Mouse (Mus musculus) liver, adult 2 months (tissue): ENCODE results near the gene Mef2d. TPM values are rescaled to one million over a fixed set of nuclear protein-coding genes. Genes with fewer than 3 reads are reported as not detected.
"Not testable (repeated sequence)": the region's sequence is repeated elsewhere in the genome, so short reads cannot be mapped to it uniquely, and the experiment has no call there.

ENCODE experiments used
- DNase-seq: peaks from one replicate; pipeline ENCODE4 v3.0.0-alpha.2; 2011; ENCODE audit warnings: low read depth, low spot score; ENCODE audit errors: extremely low read depth
- H3K27ac ChIP-seq: fragments of 200-500 bp; replicated peaks from 2 replicates; pipeline ENCODE4 v1.5.1; 2012; ENCODE audit warnings: low read depth, mild to moderate bottlenecking, control low read depth, inconsistent platforms, low read length; ENCODE audit not compliant: insufficient read depth
- H3K27me3 ChIP-seq: fragments of 200-500 bp; 2 replicates; pipeline ENCODE4 v1.6.1; 2012; ENCODE audit warnings: mild to moderate bottlenecking, moderate library complexity, low read length, inconsistent platforms; ENCODE audit not compliant: control insufficient read depth, insufficient read depth
- H3K36me3 ChIP-seq: fragments of 200-500 bp; 2 replicates; pipeline ENCODE4 v1.6.1; 2012; ENCODE audit warnings: low read length, inconsistent platforms; ENCODE audit not compliant: control insufficient read depth, insufficient read depth
- H3K4me1 ChIP-seq: fragments of 200-500 bp; 2 replicates; pipeline ENCODE4 v1.6.1; 2011; ENCODE audit warnings: low read length; ENCODE audit not compliant: control insufficient read depth, insufficient read depth
- H3K4me3 ChIP-seq: fragments of 200-500 bp; 2 replicates; pipeline ENCODE4 v1.5.1; 2011; ENCODE audit warnings: low read depth, mild to moderate bottlenecking, control low read depth, low read length, moderate library complexity; ENCODE audit not compliant: insufficient read depth
- H3K79me2 ChIP-seq: fragments of 200-500 bp; 2 replicates; pipeline ENCODE4 v1.6.1; 2012; ENCODE audit warnings: inconsistent platforms, mild to moderate bottlenecking, low read length, moderate library complexity; ENCODE audit not compliant: control insufficient read depth, insufficient read depth
- H3K9ac ChIP-seq: fragments of 200-500 bp; 2 replicates; pipeline ENCODE4 v1.6.1; 2012; ENCODE audit warnings: low read depth, mild to moderate bottlenecking, control low read depth, inconsistent platforms, low read length
- CTCF ChIP-seq: fragments of 200-500 bp; IDR thresholded peaks from 2 replicates; pipeline ENCODE4 v1.5.1; 2011; ENCODE audit warnings: low read depth, low read length, control low read depth
- POLR2A ChIP-seq: fragments of 200-500 bp; IDR thresholded peaks from 2 replicates; pipeline ENCODE4 v1.6.1; 2011; ENCODE audit warnings: low read length, control low read depth; ENCODE audit not compliant: insufficient read depth; ENCODE audit errors: extremely low read depth
- WGBS: fragments of 180-500 bp; shearing (Covaris S2); methylation state at CpG from one replicate; pipeline ENCODE4 v1.1.7; 2018; 5-methylcytosine and 5-hydroxymethylcytosine counted together
- polyA plus RNA-seq: library from polyadenylated mRNA; depleted of rRNA; stranded (reverse); fragments of >200 nt; gene quantifications from 2 replicates; pipeline ENCODE4 v1.2.3, GENCODE M21; 2012
- total RNA-seq: library from RNA; depleted of rRNA; stranded (reverse); fragments of >200 nt; gene quantifications from 2 replicates; pipeline ENCODE4 v1.2.3, GENCODE M21; 2014

Gene Mef2d
- total and polyA plus RNA-seq, 2 experiments = 3.7 to 22.2 TPM

DNA sequence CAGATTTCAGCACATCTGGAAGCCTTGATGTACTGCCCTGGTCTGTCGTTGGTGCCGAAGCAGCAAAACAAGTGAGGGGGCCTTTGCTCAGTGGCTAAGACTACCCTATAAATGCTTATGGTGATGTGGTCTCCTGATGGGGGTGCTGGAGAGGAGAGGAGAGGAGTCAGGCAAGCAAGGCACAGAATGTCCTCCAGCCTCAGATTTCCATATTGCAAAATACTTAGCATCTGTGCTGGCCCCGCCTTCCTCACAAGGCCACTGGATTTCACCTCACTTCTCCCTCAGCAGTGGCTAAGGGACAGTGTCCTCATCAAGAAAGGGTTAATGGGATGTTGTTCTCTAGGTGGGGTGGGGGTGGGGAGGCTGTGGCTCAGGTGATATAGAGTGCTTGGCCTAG lies 30.3 kb downstream of the Mef2d start:
- DNase-seq = no peak
- H3K27me3 ChIP-seq = no peaks in the 10 kb centered on the region
- no peak overlapping the region for H3K9ac ChIP-seq
- WGBS = 88% methylated on average over 3 of the region's 3 CpGs
- peaks cover 2% of the 10 kb centered on the region; the same call in 1 of the 2 replicates for H3K79me2 ChIP-seq
- H3K4me1 ChIP-seq = peaks cover 5% of the 10 kb centered on the region
- peaks cover 12% of the 10 kb centered on the region; the same call in 1 of the 2 replicates for H3K36me3 ChIP-seq
- no peak for TF ChIP-seq POLR2A
- no peak for TF ChIP-seq CTCF
- no peak overlapping the region for H3K4me3 ChIP-seq
- no peak overlapping the region for H3K27ac ChIP-seq

DNA sequence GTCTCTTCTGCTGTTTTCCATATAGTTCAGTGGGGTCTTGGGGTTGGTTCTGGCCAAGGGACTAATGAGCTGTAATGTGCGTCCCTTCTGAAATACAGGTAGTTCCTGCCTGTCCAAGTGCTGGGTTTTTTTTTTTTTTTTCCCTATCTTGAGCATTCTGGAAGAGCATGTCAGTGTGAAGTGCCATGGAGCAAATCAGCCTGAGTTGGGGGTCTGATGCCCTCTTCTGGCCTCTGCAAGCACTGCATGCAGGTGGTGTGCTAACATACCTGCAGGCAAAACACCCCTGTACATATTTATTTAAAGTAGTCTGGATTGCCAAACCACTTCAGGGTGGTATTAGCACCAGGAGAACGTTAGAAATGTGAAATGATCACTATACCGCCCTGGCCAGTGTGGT lies 31.2 kb downstream of the Mef2d start:
- peaks cover 5% of the 10 kb centered on the region for H3K4me1 ChIP-seq
- 54% methylated on average over 3 of the region's 3 CpGs for WGBS
- peak; percentile 48 for DNase-seq
- H3K36me3 ChIP-seq = peaks cover 11% of the 10 kb centered on the region; the same call in 1 of the 2 replicates
- no peak overlapping the region for H3K27ac ChIP-seq
- TF ChIP-seq CTCF (peak; percentile 87), POLR2A (no peak)
- no peak overlapping the region for H3K9ac ChIP-seq
- H3K4me3 ChIP-seq = no peak overlapping the region
- no peaks in the 10 kb centered on the region for H3K79me2 ChIP-seq
- H3K27me3 ChIP-seq = no peaks in the 10 kb centered on the region

DNA sequence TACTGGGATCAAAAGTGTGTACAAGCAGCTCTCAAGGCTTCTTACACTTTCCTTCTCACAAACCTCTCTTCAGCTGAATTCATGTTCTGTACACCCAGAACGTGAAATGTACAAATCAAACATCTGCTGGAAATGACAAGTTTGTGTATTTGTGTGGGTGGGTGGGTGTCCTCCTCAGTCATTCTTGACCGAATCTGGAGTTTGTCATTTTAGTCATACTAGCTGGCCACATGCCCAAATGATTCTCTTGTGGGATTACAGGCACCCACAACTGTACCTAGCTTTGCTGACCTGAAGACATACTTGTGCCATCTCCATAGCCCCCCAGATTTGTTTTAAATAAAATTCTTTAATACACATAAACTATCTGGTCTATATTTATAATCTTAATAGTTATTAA lies 32.7 kb downstream of the Mef2d start:
- H3K27me3 ChIP-seq = no peaks in the 10 kb centered on the region
- H3K9ac ChIP-seq = no peak overlapping the region
- H3K27ac ChIP-seq = no peak overlapping the region
- H3K4me1 ChIP-seq = peaks cover 5% of the 10 kb centered on the region
- DNase-seq = no peak
- TF ChIP-seq CTCF (no peak), POLR2A (no peak)
- 65% methylated on average over 2 of the region's 2 CpGs for WGBS
- peaks cover 4% of the 10 kb centered on the region; the same call in 1 of the 2 replicates for H3K36me3 ChIP-seq
- H3K79me2 ChIP-seq = no peaks in the 10 kb centered on the region
- no peak overlapping the region for H3K4me3 ChIP-seq

DNA sequence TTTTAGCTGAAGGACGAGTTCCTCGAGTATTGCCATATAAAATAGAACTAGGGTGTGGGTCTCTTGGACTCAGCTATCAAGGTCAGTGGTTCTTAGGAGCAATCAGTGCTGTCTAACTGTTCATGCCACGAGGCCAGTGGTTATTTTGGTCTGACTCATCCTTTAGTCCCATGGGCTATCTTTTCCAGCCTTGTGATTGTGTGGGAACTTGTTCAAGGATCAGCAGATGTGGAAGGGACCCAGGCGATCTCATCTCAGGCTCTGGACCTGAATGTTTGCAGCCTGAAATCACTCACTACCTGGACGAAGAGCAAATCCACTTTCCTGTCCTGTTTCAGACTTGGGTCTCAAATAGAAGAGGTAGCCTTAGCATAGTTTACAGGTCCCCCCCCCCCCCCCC lies 34.9 kb downstream of the Mef2d start:
- Histone ChIP-seq H3K27me3 (no peaks in the 10 kb centered on the region), H3K4me3 (peak overlapping the region; percentile 74), H3K79me2 (no peaks in the 10 kb centered on the region), H3K9ac (peak overlapping the region; percentile 64), H3K27ac (peak overlapping the region; percentile 97), H3K36me3 (peaks cover 4% of the 10 kb centered on the region; the same call in 1 of the 2 replicates), H3K4me1 (peaks cover 5% of the 10 kb centered on the region)
- no peak for DNase-seq
- 38% methylated on average over 5 of the region's 5 CpGs for whole genome bisulfite sequencing
- TF ChIP-seq CTCF (no peak), POLR2A (no peak)

DNA sequence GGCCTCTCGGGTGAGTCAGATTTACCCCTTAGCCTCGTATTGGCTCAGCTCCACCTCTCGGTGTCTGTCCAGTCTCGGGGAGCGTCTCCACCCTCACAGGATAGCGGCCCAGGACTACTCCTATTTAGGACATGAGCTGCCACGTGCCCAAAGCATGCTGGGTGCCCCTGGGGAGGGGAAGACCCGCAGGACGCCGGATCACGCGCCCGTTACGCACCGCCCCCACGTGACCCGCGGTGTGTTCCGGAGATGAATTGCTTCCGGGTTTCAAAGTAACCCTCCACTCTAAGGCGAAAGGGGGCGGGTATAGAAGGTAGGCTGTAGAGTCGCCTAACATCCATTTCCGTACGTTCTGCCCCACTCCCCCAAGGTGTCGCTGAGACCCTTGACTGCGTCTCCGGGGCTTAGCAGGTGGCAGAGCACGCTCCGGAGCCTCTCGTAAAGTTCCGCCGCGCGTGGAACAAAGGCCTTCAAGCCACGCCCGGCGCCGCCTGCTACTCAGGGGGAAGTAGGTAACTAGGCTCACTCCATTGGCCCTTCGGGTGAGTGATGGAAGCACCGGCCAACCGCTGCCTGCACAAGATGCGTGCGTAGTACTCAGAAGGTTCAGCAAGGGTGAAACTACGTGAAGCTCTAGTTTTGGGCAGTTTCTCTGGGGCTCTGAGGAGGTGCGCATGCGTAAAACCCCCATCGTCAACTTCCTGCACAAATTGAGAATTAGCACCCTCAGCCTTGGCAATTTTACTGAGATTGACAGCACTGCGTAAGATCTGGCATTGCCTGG lies 35.6 kb downstream of the Mef2d start:
- peak; percentile 99 for DNase-seq
- WGBS = under 1% methylated on average over 49 of the region's 49 CpGs
- H3K79me2 ChIP-seq = no peaks in the 10 kb centered on the region
- peak overlapping the region; percentile 97 for H3K27ac ChIP-seq
- H3K4me1 ChIP-seq = peaks cover 5% of the 10 kb centered on the region
- H3K9ac ChIP-seq = peak overlapping the region; percentile 86
- no peak for TF ChIP-seq CTCF
- 0 out of 2 replicates have a peak, but pooled peaks have one; percentile 45 for TF ChIP-seq POLR2A
- peak overlapping the region; percentile 74 for H3K4me3 ChIP-seq
- no peaks in the 10 kb centered on the region for H3K27me3 ChIP-seq
- peaks cover 4% of the 10 kb centered on the region; the same call in 1 of the 2 replicates for H3K36me3 ChIP-seq

DNA sequence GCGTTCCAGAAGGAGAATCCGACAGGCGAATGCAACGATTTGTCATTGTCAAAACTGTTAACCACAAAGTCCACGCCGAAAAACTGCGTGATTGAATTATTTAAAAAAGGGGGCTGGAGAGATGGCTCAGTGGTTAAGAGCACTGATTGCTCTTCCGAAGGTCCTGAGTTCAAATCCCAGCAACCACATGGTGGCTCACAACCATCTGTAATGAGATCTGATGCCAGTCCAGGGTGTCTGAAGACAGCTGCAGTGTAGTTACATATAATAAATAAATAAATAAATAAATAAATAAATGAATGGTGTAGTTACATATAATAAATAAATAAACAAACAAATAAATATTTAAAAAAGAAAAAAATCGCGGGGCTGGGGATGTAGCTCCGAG lies 36.2 kb downstream of the Mef2d start:
- H3K27me3 ChIP-seq, H3K36me3 ChIP-seq, H3K79me2 ChIP-seq, H3K4me1 ChIP-seq, DNase-seq: not testable (repeated sequence)
- Histone ChIP-seq H3K9ac (peak overlapping the region; percentile 14; the same call in 1 of the 2 replicates), H3K27ac (peak overlapping the region; percentile 24), H3K4me3 (peak overlapping the region; percentile 21)
- WGBS = 23% methylated on average over 11 of the region's 11 CpGs
